Mouse (Mus musculus): Measurements from ENCODE around the gene Gm20388.

GRCm38 (mm10) chr8:120948620-120949491 lies 1038.2 kb downstream of the Gm20388 start:
- TF ChIP-seq POLR2A (IDR thresholded peaks at IDR 0.05; ENCODE audit: borderline replicate concordance, insufficient read depth, low read length) (no peak), CTCF (IDR thresholded peaks at IDR 0.05; ENCODE audit: borderline replicate concordance, insufficient read depth, low read depth, low read length) (no peak)
